Mouse (Mus musculus): ENCODE measurements around the gene Eif2b1. TPM values are rescaled to one million over a fixed set of nuclear protein-coding genes. Genes with fewer than 3 reads are reported as not detected.
"Not testable (repeated sequence)": the region's sequence is repeated elsewhere in the genome, so short reads cannot be mapped to it uniquely, and the experiment has no call there.

Gene Eif2b1
- total RNA-seq, 2 experiments from 2014 or later, result 39.8 to 43.6 TPM

- not testable (repeated sequence) for DNase-seq
- intact Hi-C loops (cut with DNase I), result loop anchor here (2.0 kb wide), 1 partner anchor 27 kb away; the partner anchor contains the start of genes Eif2b1 and Gtf2h3
Measured at GRCm38 (mm10) chr5:124551349-124552093, 27.4 kb downstream of the Eif2b1 start.

GRCm38 (mm10) chr5:124550737-124551136, 28.2 kb downstream of the Eif2b1 start:
- DNase-seq; intact Hi-C loops (cut with DNase I): not testable (repeated sequence)

- intact Hi-C loops (cut with DNase I), result loop anchor here (5.0 kb wide), 1 partner anchor 184 kb away; no protein-coding TSS in a partner anchor
- no peak for DNase-seq
Measured at GRCm38 (mm10) chr5:124541602-124541973, 37.3 kb downstream of the Eif2b1 start.

- peak; percentile 82 to 85 for DNase-seq
- intact Hi-C loops (cut with DNase I), result loop anchor here (5.0 kb wide), 1 partner anchor 184 kb away; no protein-coding TSS in a partner anchor
Measured at GRCm38 (mm10) chr5:124540905-124541601, 37.9 kb downstream of the Eif2b1 start.

GRCm38 (mm10) chr5:124540383-124540786, 38.5 kb downstream of the Eif2b1 start, which contains the start of gene Tmed2:
TSS of gene Tmed2 (plus strand) at chr5:124540695.
- peak; percentile 97 to 98 for DNase-seq
- intact Hi-C loops (cut with DNase I), result loop anchor here (5.0 kb wide), 1 partner anchor 183 kb away; no protein-coding TSS in a partner anchor

GRCm38 (mm10) chr5:124539905-124540304, 39.0 kb downstream of the Eif2b1 start:
- DNase-seq, result no peak
- intact Hi-C loops (cut with DNase I), result loop anchor here (2.0 to 5.0 kb wide), 2 partner anchors 101 to 183 kb away; partner anchors contain the start of gene Kmt5a

GRCm38 (mm10) chr5:124538813-124539792, 39.8 kb downstream of the Eif2b1 start:
- peak; percentile 81 for DNase-seq
- intact Hi-C loops (cut with DNase I), result loop anchor here (1.0 to 2.0 kb wide), 2 partner anchors 100 to 107 kb away; partner anchors contain the start of gene Kmt5a

GRCm38 (mm10) chr5:124536776-124537175, 42.2 kb downstream of the Eif2b1 start:
- peak; percentile 74 to 78 for DNase-seq
- intact Hi-C loops (cut with DNase I), result no loop called here

- intact Hi-C loops (cut with DNase I), result no loop called here
- DNase-seq, result no peak
Measured at GRCm38 (mm10) chr5:124535016-124535415, 43.9 kb downstream of the Eif2b1 start.

- intact Hi-C loops (cut with DNase I), result no loop called here
- DNase-seq, result no peak
Measured at GRCm38 (mm10) chr5:124532451-124532850, 46.5 kb downstream of the Eif2b1 start.

GRCm38 (mm10) chr5:124531583-124531930, 47.4 kb downstream of the Eif2b1 start:
- DNase-seq, result no peak
- intact Hi-C loops (cut with DNase I), result loop anchor here (2.0 kb wide), 1 partner anchor 49 kb away; the partner anchor contains the start of gene Snrnp35

- intact Hi-C loops (cut with DNase I), result loop anchor here (2.0 kb wide), 1 partner anchor 48 kb away; the partner anchor contains the start of gene Snrnp35
- peak; percentile 89 to 92 for DNase-seq
Measured at GRCm38 (mm10) chr5:124530655-124531582, 48.0 kb downstream of the Eif2b1 start, which contains the start of gene Rilpl1. TSS of gene Rilpl1 (minus strand) at chr5:124531391.

GRCm38 (mm10) chr5:124529697-124530096, 49.2 kb downstream of the Eif2b1 start:
- intact Hi-C loops (cut with DNase I), result loop anchor here (2.0 kb wide), 2 partner anchors 19 to 47 kb away; partner anchors contain the start of gene Snrnp35
- DNase-seq, result peak; percentile 41 to 53

GRCm38 (mm10) chr5:124529191-124529651, 49.7 kb downstream of the Eif2b1 start:
- intact Hi-C loops (cut with DNase I), result loop anchor here (2.0 kb wide), 1 partner anchor 18 kb away; no protein-coding TSS in a partner anchor
- peak; percentile 36 to 62 for DNase-seq

GRCm38 (mm10) chr5:124528791-124529190, 50.1 kb downstream of the Eif2b1 start:
- peak; percentile 74 to 76 for DNase-seq
- intact Hi-C loops (cut with DNase I), result loop anchor here (2.0 kb wide), 1 partner anchor 18 kb away; no protein-coding TSS in a partner anchor

GRCm38 (mm10) chr5:124528351-124528750, 50.6 kb downstream of the Eif2b1 start:
- no peak for DNase-seq
- intact Hi-C loops (cut with DNase I), result loop anchor here (2.0 kb wide), 1 partner anchor 18 kb away; no protein-coding TSS in a partner anchor

- DNase-seq, result no peak
- intact Hi-C loops (cut with DNase I), result no loop called here
Measured at GRCm38 (mm10) chr5:124524943-124525342, 54.0 kb downstream of the Eif2b1 start.

GRCm38 (mm10) chr5:124523032-124523431, 55.9 kb downstream of the Eif2b1 start:
- DNase-seq, result no peak
- intact Hi-C loops (cut with DNase I), result no loop called here
